18 mouse cellular contexts compared by ENCODE assay signal in the genomic region with DNA sequence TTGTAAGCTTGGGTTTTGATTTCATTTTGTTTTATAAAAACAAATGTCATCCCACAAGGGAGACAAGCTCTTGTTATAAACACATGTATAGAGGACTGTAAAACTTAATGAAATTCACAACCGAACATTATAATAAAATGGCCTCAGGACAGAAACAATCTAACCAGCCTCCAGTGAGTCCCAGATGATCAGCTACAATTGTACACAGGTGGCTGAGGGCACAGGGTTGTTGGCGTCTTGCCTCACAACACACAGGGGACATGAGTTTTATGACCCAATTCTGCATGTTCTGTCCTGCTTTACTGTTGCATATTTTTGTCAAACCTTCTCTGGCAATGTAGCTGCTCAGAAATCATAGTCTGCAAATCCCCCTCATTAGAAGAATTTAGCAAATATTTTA.
"Had no signal": no experiment of that assay in that cellular context is flagged by ENCODE, and none has a peak within 500 bp of the region (broad histone marks: within the 10 kb centered on the region; RNA-seq: fewer than 3 reads in every experiment).

No protein-coding gene starts in this region.

- H3K4me2 ChIP-seq: liver, embryonic 13.5 days; lung, embryonic 15.5 days; midbrain, embryonic 12.5 days; neural tube, embryonic 12.5 days had no signal

- ATAC-seq: liver, postnatal 0 days had no signal

- DNase-seq: kidney, adult 11 months; kidney, adult 9 months; kidney, postnatal 36 days; layer of hippocampus, adult 9-11 months; layer of hippocampus, postnatal 36 days; liver; liver, embryonic 13.5 days; liver, postnatal 0 days; lung, postnatal 14 days; right cerebral cortex, adult 18-20 months; right cerebral cortex, postnatal 25 days; thymus, postnatal 36 days had no signal

- H3K9ac ChIP-seq: liver, embryonic 13.5 days; liver, postnatal 0 days; lung, embryonic 15.5 days; midbrain, embryonic 12.5 days; neural tube, embryonic 12.5 days had no signal

- H3K4me1 ChIP-seq: liver, embryonic 13.5 days; megakaryocyte, embryonic 14.5 days; midbrain, embryonic 12.5 days; neural tube, embryonic 12.5 days had no signal

- H3K4me3 ChIP-seq: liver, embryonic 13.5 days; lung, embryonic 15.5 days; megakaryocyte, embryonic 14.5 days; midbrain, embryonic 12.5 days; neural tube, embryonic 12.5 days had no signal

- H3K9me3 ChIP-seq: liver, embryonic 13.5 days; lung, embryonic 15.5 days; midbrain, embryonic 12.5 days; neural tube, embryonic 12.5 days had no signal

- H3K27ac ChIP-seq: kidney, postnatal 0 days; liver, embryonic 13.5 days; lung, embryonic 15.5 days; macrophage; midbrain, embryonic 12.5 days; neural tube, embryonic 12.5 days had no signal

- H3K27me3 ChIP-seq: liver, embryonic 13.5 days; lung, embryonic 15.5 days; megakaryocyte, embryonic 14.5 days; midbrain, embryonic 12.5 days; neural tube, embryonic 12.5 days had no signal

- H3K36me3 ChIP-seq: liver, embryonic 13.5 days; lung, embryonic 15.5 days; midbrain, embryonic 12.5 days; neural tube, embryonic 12.5 days had no signal
